Mouse (Mus musculus): ENCODE results near the gene Rtn1. TPM values are rescaled to one million over a fixed set of nuclear protein-coding genes. Genes with fewer than 3 reads are reported as not detected.

Rtn1 gene
- polyA plus RNA-seq, 1 experiment from 2014 or later = 1,241 TPM

- no peak overlapping the region for H3K9ac ChIP-seq
- H3K4me3 ChIP-seq = no peak overlapping the region
- no peaks in the 10 kb centered on the region for H3K36me3 ChIP-seq (ENCODE audit: poor library complexity, severe bottlenecking)
- H3K4me2 ChIP-seq = no peak overlapping the region
- no peak for ATAC-seq
- no peak overlapping the region for H3K27ac ChIP-seq
- no peaks in the 10 kb centered on the region; the same call in 1 of the 2 replicates for H3K9me3 ChIP-seq (replicated peaks)
- WGBS = 86% methylated on average over 10 of the region's 10 CpGs
- H3K4me1 ChIP-seq = 0 out of 2 replicates have a peak, but pooled peaks cover 3% of the 10 kb centered on the region
- H3K27me3 ChIP-seq = no peaks in the 10 kb centered on the region
Observed at GRCm38 (mm10) chr12:72251890-72252445, 156.9 kb downstream of the Rtn1 start.

GRCm38 (mm10) chr12:72244951-72245350 is 163.9 kb downstream of the Rtn1 start:
- WGBS = 97% methylated on average over 1 of the region's 1 CpGs
- no peak overlapping the region for H3K4me3 ChIP-seq
- H3K4me2 ChIP-seq = no peak overlapping the region
- peaks cover 8% of the 10 kb centered on the region for H3K4me1 ChIP-seq
- ATAC-seq = no peak
- no peaks in the 10 kb centered on the region; the same call in 1 of the 2 replicates for H3K9me3 ChIP-seq (replicated peaks)
- H3K36me3 ChIP-seq (ENCODE audit: poor library complexity, severe bottlenecking) = no peaks in the 10 kb centered on the region
- no peak overlapping the region for H3K9ac ChIP-seq
- H3K27me3 ChIP-seq = no peaks in the 10 kb centered on the region
- H3K27ac ChIP-seq = no peak overlapping the region

GRCm38 (mm10) chr12:72242807-72243206 is 166.0 kb downstream of the Rtn1 start:
- 78% methylated on average over 6 of the region's 6 CpGs for WGBS
- no peaks in the 10 kb centered on the region for H3K36me3 ChIP-seq (ENCODE audit: poor library complexity, severe bottlenecking)
- no peak overlapping the region for H3K9ac ChIP-seq
- H3K4me3 ChIP-seq = no peak overlapping the region
- H3K27ac ChIP-seq = no peak overlapping the region
- H3K27me3 ChIP-seq = no peaks in the 10 kb centered on the region; the same call in 1 of the 2 replicates
- no peak for ATAC-seq
- no peak overlapping the region for H3K4me2 ChIP-seq
- no peaks in the 10 kb centered on the region for H3K9me3 ChIP-seq (replicated peaks)
- H3K4me1 ChIP-seq = peaks cover 28% of the 10 kb centered on the region

GRCm38 (mm10) chr12:72240506-72240905 is 168.3 kb downstream of the Rtn1 start:
- Histone ChIP-seq H3K36me3 (ENCODE audit: poor library complexity, severe bottlenecking) (no peaks in the 10 kb centered on the region), H3K9ac (no peak overlapping the region), H3K4me2 (no peak overlapping the region), H3K9me3 (replicated peaks) (no peaks in the 10 kb centered on the region), H3K27ac (no peak overlapping the region), H3K4me1 (peaks cover 39% of the 10 kb centered on the region), H3K27me3 (peaks cover 2% of the 10 kb centered on the region; the same call in 1 of the 2 replicates), H3K4me3 (no peak overlapping the region)
- no peak for ATAC-seq

- H3K36me3 ChIP-seq (ENCODE audit: poor library complexity, severe bottlenecking) = no peaks in the 10 kb centered on the region
- ATAC-seq = 0 out of 2 replicates have a peak, but pooled peaks have one; percentile 20
- peaks cover 46% of the 10 kb centered on the region for H3K4me1 ChIP-seq
- H3K27ac ChIP-seq = peak overlapping the region; percentile 65
- peaks cover 2% of the 10 kb centered on the region; the same call in 1 of the 2 replicates for H3K27me3 ChIP-seq
- H3K4me3 ChIP-seq = no peak overlapping the region
- no peaks in the 10 kb centered on the region for H3K9me3 ChIP-seq (replicated peaks)
- H3K4me2 ChIP-seq = no peak overlapping the region
- WGBS = 25% methylated on average over 12 of the region's 12 CpGs
- H3K9ac ChIP-seq = no peak overlapping the region; the same call in 1 of the 2 replicates
Observed at GRCm38 (mm10) chr12:72239230-72239894, 169.5 kb downstream of the Rtn1 start.

- Histone ChIP-seq H3K9me3 (replicated peaks) (no peaks in the 10 kb centered on the region), H3K4me2 (peak overlapping the region; percentile 67), H3K4me3 (0 out of 2 replicates have a peak overlapping the region, but pooled peaks have one; percentile 76), H3K27me3 (peaks cover 2% of the 10 kb centered on the region; the same call in 1 of the 2 replicates), H3K36me3 (ENCODE audit: poor library complexity, severe bottlenecking) (0 out of 2 replicates have a peak, but pooled peaks cover 5% of the 10 kb centered on the region), H3K27ac (no peak overlapping the region), H3K4me1 (peaks cover 67% of the 10 kb centered on the region), H3K9ac (peak overlapping the region; percentile 95; the same call in 1 of the 2 replicates)
- no peak for ATAC-seq
- WGBS = 81% methylated on average over 2 of the region's 2 CpGs
Observed at GRCm38 (mm10) chr12:72237251-72237650, 171.6 kb downstream of the Rtn1 start.

- peak overlapping the region; percentile 76 for H3K4me3 ChIP-seq
- no peaks in the 10 kb centered on the region for H3K9me3 ChIP-seq (replicated peaks)
- peaks cover 73% of the 10 kb centered on the region for H3K4me1 ChIP-seq
- peaks cover 2% of the 10 kb centered on the region; the same call in 1 of the 2 replicates for H3K27me3 ChIP-seq
- ATAC-seq = peak; percentile 96
- H3K9ac ChIP-seq = peak overlapping the region; percentile 95
- 0% methylated on average over 52 of the region's 56 CpGs for WGBS
- peak overlapping the region; percentile 93 for H3K27ac ChIP-seq
- 0 out of 2 replicates have a peak, but pooled peaks cover 5% of the 10 kb centered on the region for H3K36me3 ChIP-seq (ENCODE audit: poor library complexity, severe bottlenecking)
- peak overlapping the region; percentile 67 for H3K4me2 ChIP-seq
Observed at GRCm38 (mm10) chr12:72236564-72237011, 172.3 kb downstream of the Rtn1 start.

GRCm38 (mm10) chr12:72235621-72236351 is 173.1 kb downstream of the Rtn1 start:
- Histone ChIP-seq H3K4me2 (peak overlapping the region; percentile 67), H3K4me3 (peak overlapping the region; percentile 76), H3K27me3 (peaks cover 2% of the 10 kb centered on the region; the same call in 1 of the 2 replicates), H3K9me3 (replicated peaks) (no peaks in the 10 kb centered on the region), H3K9ac (peak overlapping the region; percentile 95), H3K36me3 (ENCODE audit: poor library complexity, severe bottlenecking) (0 out of 2 replicates have a peak, but pooled peaks cover 5% of the 10 kb centered on the region), H3K27ac (peak overlapping the region; percentile 93), H3K4me1 (peaks cover 76% of the 10 kb centered on the region)
- ATAC-seq = peak; percentile 28; the same call in 1 of the 2 replicates
- WGBS = 16% methylated on average over 12 of the region's 12 CpGs

- peak overlapping the region; percentile 95 for H3K9ac ChIP-seq
- H3K4me1 ChIP-seq = peaks cover 76% of the 10 kb centered on the region
- WGBS = 71% methylated on average over 9 of the region's 9 CpGs
- H3K27ac ChIP-seq = peak overlapping the region; percentile 21; the same call in 1 of the 2 replicates
- H3K4me2 ChIP-seq = peak overlapping the region; percentile 67
- H3K4me3 ChIP-seq = peak overlapping the region; percentile 76
- 0 out of 2 replicates have a peak, but pooled peaks cover 6% of the 10 kb centered on the region for H3K36me3 ChIP-seq (ENCODE audit: poor library complexity, severe bottlenecking)
- peaks cover 2% of the 10 kb centered on the region; the same call in 1 of the 2 replicates for H3K27me3 ChIP-seq
- no peak for ATAC-seq
- H3K9me3 ChIP-seq (replicated peaks) = no peaks in the 10 kb centered on the region
Observed at GRCm38 (mm10) chr12:72234966-72235365, 173.9 kb downstream of the Rtn1 start.

- no peaks in the 10 kb centered on the region for H3K9me3 ChIP-seq (replicated peaks)
- H3K27ac ChIP-seq = peak overlapping the region; percentile 57; the same call in 1 of the 2 replicates
- 88% methylated on average over 3 of the region's 3 CpGs for WGBS
- ATAC-seq = no peak
- peaks cover 2% of the 10 kb centered on the region; the same call in 1 of the 2 replicates for H3K27me3 ChIP-seq
- H3K4me3 ChIP-seq = peak overlapping the region; percentile 76
- peaks cover 77% of the 10 kb centered on the region for H3K4me1 ChIP-seq
- H3K4me2 ChIP-seq = peak overlapping the region; percentile 67
- 0 out of 2 replicates have a peak, but pooled peaks cover 9% of the 10 kb centered on the region for H3K36me3 ChIP-seq (ENCODE audit: poor library complexity, severe bottlenecking)
- H3K9ac ChIP-seq = peak overlapping the region; percentile 95
Observed at GRCm38 (mm10) chr12:72234151-72234550, 174.7 kb downstream of the Rtn1 start.

All from forebrain, embryonic 13.5 days (tissue).